Mouse (Mus musculus) right cerebral cortex, postnatal 14 days (tissue): ENCODE results near the gene Umodl1.

ENCODE experiments used
- DNase-seq: peaks from one replicate; pipeline ENCODE4 v3.0.0; 2022

Umodl1 gene

DNA sequence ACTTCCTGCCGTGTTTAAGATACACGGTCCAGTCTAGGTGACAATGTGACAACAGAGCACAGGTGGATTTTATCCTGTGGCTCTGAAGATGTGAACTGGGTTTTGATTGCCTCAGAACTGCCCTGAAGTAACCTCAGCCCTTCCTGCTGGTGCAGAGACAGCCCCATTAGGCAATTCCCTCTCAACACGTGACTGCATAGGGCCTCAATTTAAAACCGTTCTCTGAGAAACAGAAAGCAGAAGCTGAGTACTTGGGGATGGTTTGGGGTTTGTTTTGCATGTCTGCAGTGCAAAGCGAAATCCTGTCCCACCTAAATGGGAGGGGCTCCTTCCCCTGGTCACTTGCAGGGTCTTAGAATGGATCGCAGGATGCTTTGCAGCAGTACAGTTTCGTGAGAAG is 85.2 kb downstream of the Umodl1 start:
- no peak for DNase-seq

DNA sequence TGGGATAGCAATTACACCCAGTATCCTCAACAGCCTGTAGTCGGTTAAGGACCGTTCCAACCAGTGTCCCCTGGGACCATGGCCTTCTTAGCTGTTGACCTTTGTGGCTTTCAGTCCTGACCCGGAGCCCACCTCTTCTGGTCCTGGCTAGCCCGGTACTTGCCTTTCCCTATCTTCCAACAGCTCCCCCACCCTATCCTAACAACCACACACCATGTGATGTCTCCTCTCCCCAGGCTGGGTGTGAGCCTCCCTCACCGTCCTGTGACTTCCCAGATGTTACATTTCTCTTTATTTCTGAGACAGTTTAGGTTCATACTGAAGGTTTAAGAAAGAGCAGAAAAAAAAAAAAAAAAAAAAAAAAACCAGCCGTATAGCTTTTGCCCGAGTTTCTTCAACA is 86.0 kb downstream of the Umodl1 start:
- DNase-seq, result no peak

DNA sequence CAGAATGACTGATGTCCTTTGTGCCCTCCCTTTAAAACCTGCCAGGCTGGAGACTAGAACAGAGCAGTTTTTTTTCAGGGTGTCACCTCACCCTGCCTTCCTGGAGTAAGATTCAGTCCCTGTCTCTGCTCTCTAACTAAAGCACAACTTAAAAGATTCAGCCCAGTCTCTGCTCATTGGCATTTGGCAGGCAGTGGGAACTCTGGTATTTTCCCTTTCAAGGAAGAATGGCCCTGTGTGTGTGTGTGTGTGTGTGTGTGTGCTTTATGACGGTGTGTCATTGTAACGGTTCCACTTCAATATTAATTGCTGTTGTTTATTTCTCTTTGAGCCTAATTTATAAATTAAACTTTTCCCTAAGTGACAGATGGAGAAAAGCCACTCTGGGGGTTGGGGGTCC is 88.3 kb downstream of the Umodl1 start:
- no peak for DNase-seq

DNA sequence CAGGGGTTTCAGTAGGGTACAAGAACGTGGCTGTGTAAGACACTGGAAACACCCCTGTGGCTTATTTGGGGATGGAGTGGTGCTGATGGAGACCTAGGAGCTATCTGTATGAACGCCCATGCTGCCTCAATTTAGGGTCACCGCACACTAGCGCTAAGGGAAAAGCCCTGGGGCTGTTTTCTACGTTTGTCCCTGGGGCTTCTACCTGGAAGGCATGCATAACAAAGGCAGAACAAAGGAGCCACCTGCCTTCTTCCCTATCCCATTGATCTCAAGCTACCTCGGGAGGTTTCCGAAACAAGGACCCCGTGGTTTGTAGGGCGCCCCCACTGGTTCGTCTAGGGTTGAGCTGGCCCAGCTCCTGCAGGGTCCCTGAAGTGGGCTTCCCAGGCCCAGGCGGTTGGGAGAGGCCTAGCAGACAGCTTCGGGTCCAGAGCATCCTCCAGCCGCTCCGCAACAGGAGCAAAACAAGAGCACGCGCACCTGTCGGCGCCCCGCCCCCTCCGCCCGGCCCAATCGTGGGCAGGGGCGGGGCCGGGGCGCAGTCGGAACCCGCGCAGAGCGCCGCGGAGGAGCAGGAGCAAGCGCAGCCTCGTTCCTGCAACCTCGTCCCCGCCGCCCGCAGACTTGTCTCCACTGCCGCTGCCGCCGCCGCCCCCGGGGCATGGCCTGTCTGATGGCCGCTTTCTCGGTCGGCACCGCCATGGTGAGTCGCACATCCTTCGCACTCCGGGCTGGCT is 102.9 kb downstream of the Umodl1 start, which contains the start of gene Abcg1:
TSS of gene Abcg1 (plus strand) at position 525 of the 740 bp plus-strand sequence.
- DNase-seq, result peak; percentile 80

DNA sequence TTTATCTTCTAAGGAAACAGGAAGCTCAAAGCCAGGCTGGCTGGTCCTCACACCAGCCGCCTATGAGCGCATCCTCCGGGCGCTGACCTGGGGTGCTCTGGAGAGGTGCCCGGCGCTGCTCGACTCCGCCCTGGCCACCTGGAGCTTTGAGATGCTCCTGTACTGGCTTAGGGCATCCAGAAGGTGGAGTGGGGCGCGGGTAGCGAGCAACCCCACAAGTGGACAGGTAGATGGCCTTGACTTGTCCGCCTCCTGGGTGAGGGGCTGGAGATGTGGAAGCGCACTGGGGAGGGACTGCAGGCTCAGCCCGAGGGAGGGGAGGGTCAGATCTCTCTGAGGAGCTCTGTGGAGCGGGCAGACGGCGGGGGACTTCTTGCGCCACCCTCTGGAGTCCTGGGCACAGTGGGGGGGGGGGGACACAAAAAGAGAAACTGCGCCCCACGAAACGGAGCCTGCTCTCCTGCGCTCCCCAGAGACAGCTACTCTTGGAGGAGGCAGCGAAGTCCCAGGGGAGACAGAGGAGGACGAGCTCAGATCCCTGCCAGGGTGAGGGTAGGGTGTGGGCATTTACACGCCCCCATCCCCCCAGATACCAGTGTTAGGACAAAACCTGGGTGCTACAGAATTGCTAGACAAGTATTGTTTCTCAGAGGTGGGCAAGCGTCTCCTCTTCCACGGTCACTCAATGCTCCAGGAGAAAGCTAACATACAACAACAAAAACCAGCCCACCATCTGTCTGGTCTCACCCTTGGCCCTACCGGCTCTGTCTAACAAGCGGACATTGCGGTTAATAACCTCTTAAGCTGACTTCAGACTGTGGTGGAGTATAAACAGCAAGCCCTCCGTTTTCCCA is 103.7 kb downstream of the Umodl1 start:
- DNase-seq, result peak; percentile 55

DNA sequence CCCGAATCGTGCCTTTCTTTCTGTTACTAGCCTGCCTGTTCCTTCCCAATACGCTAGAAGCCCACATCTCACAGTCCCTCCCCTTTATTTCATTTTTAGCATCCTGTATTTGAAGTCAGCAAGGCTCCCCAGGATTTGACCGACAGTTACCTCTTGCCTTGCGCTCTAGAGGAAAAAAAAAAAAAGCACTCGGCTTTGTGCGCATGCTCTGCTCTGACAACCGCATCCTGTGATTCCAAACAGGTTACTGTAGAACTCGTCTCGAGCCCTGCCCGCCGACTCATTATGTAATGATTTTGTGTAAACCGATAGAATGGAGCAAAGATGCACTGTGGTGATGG is 104.3 kb downstream of the Umodl1 start:
- DNase-seq, result peak; percentile 67

DNA sequence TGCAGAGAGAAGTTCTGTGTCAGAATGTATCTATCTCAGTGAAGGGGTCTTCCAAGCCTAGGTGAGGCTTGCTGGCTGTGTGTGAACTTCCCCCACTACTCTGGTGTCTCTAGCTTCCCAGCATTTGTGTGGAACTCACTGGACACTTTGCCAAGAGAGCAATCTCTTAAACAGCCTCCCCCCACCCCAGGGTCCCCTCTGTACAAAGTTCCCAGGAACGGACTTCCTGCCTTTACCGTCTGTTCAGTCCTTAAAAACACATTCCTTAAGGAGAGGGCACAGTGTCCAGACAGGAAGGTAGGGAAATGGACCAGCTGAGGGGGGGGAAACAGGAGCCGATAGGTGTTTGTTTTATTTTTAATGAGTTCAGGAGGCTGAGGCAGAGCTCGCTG is 105.8 kb downstream of the Umodl1 start:
- no peak for DNase-seq
